Mouse (Mus musculus) stomach, postnatal 0 days (tissue): ENCODE data around the gene Atp2b1. TPM values are rescaled to one million over a fixed set of nuclear protein-coding genes. Genes with fewer than 3 reads are reported as not detected.

ENCODE experiments used
- ATAC-seq: fragments of 200-750 bp; cut with Nextera tagmentation; 2 replicates; pipeline ENCODE4 v1.8.0; 2017; ENCODE audit not compliant: low FRiP score, low TSS enrichment
- DNase-seq: peaks from one replicate; pipeline ENCODE4 v3.0.0-alpha.2; 2016; ENCODE audit warnings: low spot score
- H3K27ac ChIP-seq: fragments of 300-500 bp; sonication (generic); replicated peaks from 2 replicates; pipeline ENCODE4 v1.5.1; 2014; ENCODE audit warnings: mild to moderate bottlenecking, control low read depth
- H3K27me3 ChIP-seq: fragments of 300-500 bp; sonication (generic); 2 replicates; pipeline ENCODE4 v1.6.1; 2014; ENCODE audit warnings: low read length; ENCODE audit not compliant: control insufficient read depth, insufficient read depth
- H3K36me3 ChIP-seq: fragments of 300-500 bp; sonication (generic); 2 replicates; pipeline ENCODE4 v1.6.1; 2014; ENCODE audit warnings: low read length, mixed read lengths; ENCODE audit not compliant: control insufficient read depth, insufficient read depth
- H3K4me1 ChIP-seq: fragments of 300-500 bp; sonication (generic); replicated peaks from 2 replicates; pipeline ENCODE4 v1.6.1; 2014; ENCODE audit warnings: antibody characterized with exemption; ENCODE audit not compliant: control insufficient read depth, insufficient read depth
- H3K4me2 ChIP-seq: fragments of 300-500 bp; sonication (generic); replicated peaks from 2 replicates; pipeline ENCODE4 v1.6.1; 2014; ENCODE audit warnings: low read depth, mild to moderate bottlenecking, control low read depth, moderate library complexity
- H3K4me3 ChIP-seq: fragments of 300-500 bp; sonication (generic); 2 replicates; pipeline ENCODE4 v1.5.1; 2014; ENCODE audit warnings: low read depth, low read length, control low read depth
- H3K9ac ChIP-seq: fragments of 300-500 bp; sonication (generic); 2 replicates; pipeline ENCODE4 v1.6.1; 2014; ENCODE audit warnings: mild to moderate bottlenecking, low read length, control low read depth, mixed read lengths
- H3K9me3 ChIP-seq: fragments of 300-500 bp; sonication (generic); 2 replicates; pipeline ENCODE4 v1.6.1; 2016; ENCODE audit warnings: low read length; ENCODE audit not compliant: control insufficient read depth
- CTCF ChIP-seq: IDR thresholded peaks from 2 replicates; pipeline ENCODE4 v1.5.1; 2016; ENCODE audit warnings: antibody characterized with exemption, low read depth, mild to moderate bottlenecking, moderate library complexity
- EP300 ChIP-seq: optimal IDR thresholded peaks from 2 replicates; pipeline ENCODE3; 2016; ENCODE audit warnings: antibody characterized with exemption
- WGBS: fragments of 180-500 bp; shearing (Covaris S2); extraction: QIAGEN DNeasy Blood & Tissue Kit; methylation state at CpG from one replicate; pipeline ENCODE4 v1.1.7; 2014; 5-methylcytosine and 5-hydroxymethylcytosine counted together
- polyA plus RNA-seq: library from polyadenylated mRNA; unstranded; fragments of >200 nt; fragmentation: Nextera tagmentation; extraction: Ambion mirVana; gene quantifications from 2 replicates; pipeline ENCODE4 v1.2.1, GENCODE M21; 2015

Atp2b1 gene
- polyA plus RNA-seq, 1 experiment from 2014 or later = 99.6 TPM

GRCm38 (mm10) chr10:98951286-98952270 lies 37.4 kb downstream of the Atp2b1 start:
- no peak overlapping the region for H3K9ac ChIP-seq
- no peaks in the 10 kb centered on the region for H3K9me3 ChIP-seq
- DNase-seq (no peak), ATAC-seq (no peak)
- TF ChIP-seq CTCF = no peak
- TF ChIP-seq EP300 = no peak
- H3K4me2 ChIP-seq = no peak overlapping the region
- H3K4me1 ChIP-seq = no peaks in the 10 kb centered on the region
- no peaks in the 10 kb centered on the region for H3K27me3 ChIP-seq
- H3K4me3 ChIP-seq = no peak overlapping the region
- WGBS = 76% methylated on average over 17 of the region's 17 CpGs
- H3K36me3 ChIP-seq = no peaks in the 10 kb centered on the region
- H3K27ac ChIP-seq = no peak overlapping the region

GRCm38 (mm10) chr10:98954230-98954993 lies 40.2 kb downstream of the Atp2b1 start:
- Histone ChIP-seq H3K27me3 (no peaks in the 10 kb centered on the region), H3K27ac (no peak overlapping the region), H3K4me3 (no peak overlapping the region), H3K4me1 (no peaks in the 10 kb centered on the region), H3K9me3 (no peaks in the 10 kb centered on the region), H3K4me2 (no peak overlapping the region), H3K9ac (no peak overlapping the region), H3K36me3 (no peaks in the 10 kb centered on the region)
- WGBS = 75% methylated on average over 12 of the region's 12 CpGs
- DNase-seq (no peak), ATAC-seq (peak; percentile 57; the same call in 1 of the 2 replicates)
- no peak for TF ChIP-seq EP300

- Histone ChIP-seq H3K9ac (no peak overlapping the region), H3K4me2 (no peak overlapping the region), H3K4me3 (no peak overlapping the region), H3K27ac (no peak overlapping the region), H3K9me3 (no peaks in the 10 kb centered on the region), H3K4me1 (no peaks in the 10 kb centered on the region), H3K27me3 (no peaks in the 10 kb centered on the region), H3K36me3 (no peaks in the 10 kb centered on the region)
- no peak for TF ChIP-seq EP300
- TF ChIP-seq CTCF = no peak
- no peak for ATAC-seq
- 93% methylated on average over 3 of the region's 3 CpGs for WGBS
- DNase-seq = no peak
These were observed 41.9 kb downstream of the Atp2b1 start for GRCm38 (mm10) chr10:98956124-98956523.

GRCm38 (mm10) chr10:98958752-98959151 lies 44.5 kb downstream of the Atp2b1 start:
- no peaks in the 10 kb centered on the region for H3K27me3 ChIP-seq
- 68% methylated on average over 4 of the region's 4 CpGs for WGBS
- TF ChIP-seq CTCF = no peak
- no peak for TF ChIP-seq EP300
- no peaks in the 10 kb centered on the region for H3K4me1 ChIP-seq
- H3K27ac ChIP-seq = no peak overlapping the region
- no peak overlapping the region for H3K4me3 ChIP-seq
- ATAC-seq = no peak
- H3K4me2 ChIP-seq = no peak overlapping the region
- H3K9me3 ChIP-seq = no peaks in the 10 kb centered on the region
- DNase-seq = no peak
- no peaks in the 10 kb centered on the region for H3K36me3 ChIP-seq
- H3K9ac ChIP-seq = no peak overlapping the region

- Histone ChIP-seq H3K4me2 (no peak overlapping the region), H3K4me1 (no peaks in the 10 kb centered on the region), H3K4me3 (no peak overlapping the region), H3K27ac (no peak overlapping the region), H3K9me3 (no peaks in the 10 kb centered on the region), H3K9ac (no peak overlapping the region), H3K27me3 (no peaks in the 10 kb centered on the region), H3K36me3 (no peaks in the 10 kb centered on the region)
- 81% methylated on average over 6 of the region's 6 CpGs for WGBS
- DNase-seq (no peak), ATAC-seq (no peak)
- TF ChIP-seq EP300 (no peak), CTCF (no peak)
These were observed 45.2 kb downstream of the Atp2b1 start for GRCm38 (mm10) chr10:98959385-98959784.

GRCm38 (mm10) chr10:98960911-98961310 lies 46.7 kb downstream of the Atp2b1 start:
- Histone ChIP-seq H3K4me1 (no peaks in the 10 kb centered on the region), H3K36me3 (no peaks in the 10 kb centered on the region), H3K9me3 (no peaks in the 10 kb centered on the region), H3K27ac (no peak overlapping the region), H3K27me3 (no peaks in the 10 kb centered on the region), H3K9ac (no peak overlapping the region), H3K4me2 (no peak overlapping the region), H3K4me3 (no peak overlapping the region)
- ATAC-seq = no peak
- TF ChIP-seq CTCF (no peak), EP300 (no peak)
- no peak for DNase-seq
- WGBS = 42% methylated on average over 5 of the region's 5 CpGs
